Mouse (Mus musculus) left cerebral cortex, postnatal 36 days (tissue): Measurements from ENCODE around the gene Mrpl50. TPM values are rescaled to one million over a fixed set of nuclear protein-coding genes. Genes with fewer than 3 reads are reported as not detected.
A peak's percentile ranks its signal among the peaks of the same experiment; 100 is the strongest.

Experiments
- DNase-seq, 2 experiments: peaks; one replicate each; pipeline ENCODE4 v3.0.0; 2021 to 2022; ENCODE audit warnings: low spot score in 2 of 2, mixed read lengths in 1 of 2
- intact Hi-C: fragments of 180-260 bp; cut with DNase I; formaldehyde crosslinking; loops from one replicate; pipeline ENCODE4 v1.15.1; 2025
- total RNA-seq, 2 experiments: library from RNA; stranded (reverse); gene quantifications; 2 replicates each; pipeline ENCODE4 v1.2.3; 2021

Gene Mrpl50
- total RNA-seq = 10 to 100 TPM; 28.4 to 30.0 TPM

DNA sequence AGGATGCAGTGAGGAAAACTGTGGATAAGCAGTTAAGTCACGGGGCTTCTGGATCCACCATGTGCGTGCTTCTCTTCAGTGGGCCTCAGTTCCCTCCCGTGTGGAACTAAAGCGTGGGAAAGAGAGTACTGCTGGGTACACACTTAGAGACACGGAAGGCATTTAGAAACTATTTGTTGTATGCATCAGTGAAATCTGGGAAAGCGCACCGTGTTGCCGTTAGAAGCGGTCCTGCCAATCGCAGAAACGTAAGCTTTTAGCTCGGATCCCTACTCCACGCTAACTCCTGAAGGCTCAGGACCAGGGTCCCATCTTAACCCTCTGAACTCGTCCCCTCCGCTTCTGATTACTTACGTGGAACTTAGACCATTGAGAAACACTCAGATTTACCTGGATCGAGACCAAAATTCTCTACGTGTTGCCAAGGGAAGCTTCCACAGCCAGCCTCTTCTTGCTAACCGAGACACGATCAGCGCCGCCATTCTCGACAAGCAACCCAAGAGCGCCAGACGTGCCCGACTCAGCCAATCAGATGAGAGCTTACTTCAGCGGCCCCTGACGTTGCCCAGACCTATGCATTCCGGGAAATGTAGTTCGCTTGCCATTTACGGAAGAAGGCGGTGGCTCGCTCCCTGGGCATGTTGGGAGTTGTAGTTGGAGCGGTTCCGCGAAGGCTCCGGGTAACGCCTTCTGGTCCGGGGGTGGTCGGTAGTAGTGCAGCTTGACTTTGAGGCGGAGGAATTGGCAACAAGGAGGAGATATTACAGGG is at the start of gene Mrpl50, which contains the start of gene Zfp189:
Gene Mrpl50 (minus strand): TSS at position 522 of the 769 bp plus-strand sequence.
Gene Zfp189 (plus strand): TSS at position 605 of the 769 bp plus-strand sequence.
- DNase-seq = peak; percentile 95 to 96
- intact Hi-C loops = loop anchor here (2.0 kb wide), 1 partner anchor 110 kb away; no protein-coding TSS in a partner anchor

DNA sequence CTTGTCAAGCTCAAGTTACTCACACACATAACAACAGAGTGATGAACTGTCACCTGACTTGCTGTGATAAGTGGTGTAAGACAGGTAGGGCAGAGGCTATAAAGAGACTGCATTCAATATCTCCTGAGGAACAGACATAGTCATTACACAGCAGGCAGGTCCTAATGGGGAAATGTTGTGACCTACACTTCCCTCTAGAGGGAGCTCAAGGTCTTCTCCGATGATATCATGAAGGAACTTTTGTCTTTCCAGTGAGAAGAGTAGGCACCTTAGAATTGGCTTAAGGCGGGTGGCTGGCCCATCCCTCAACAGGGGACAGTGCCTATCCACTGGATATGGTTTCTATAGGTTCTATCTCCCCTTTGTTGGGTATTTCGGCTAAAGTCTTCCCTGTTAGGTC is 46.7 kb upstream of the Mrpl50 start:
- DNase-seq = peak; percentile 46 to 61
- intact Hi-C loops = loop anchor here (1.0 kb wide), 1 partner anchor 60 kb away; no protein-coding TSS in a partner anchor

DNA sequence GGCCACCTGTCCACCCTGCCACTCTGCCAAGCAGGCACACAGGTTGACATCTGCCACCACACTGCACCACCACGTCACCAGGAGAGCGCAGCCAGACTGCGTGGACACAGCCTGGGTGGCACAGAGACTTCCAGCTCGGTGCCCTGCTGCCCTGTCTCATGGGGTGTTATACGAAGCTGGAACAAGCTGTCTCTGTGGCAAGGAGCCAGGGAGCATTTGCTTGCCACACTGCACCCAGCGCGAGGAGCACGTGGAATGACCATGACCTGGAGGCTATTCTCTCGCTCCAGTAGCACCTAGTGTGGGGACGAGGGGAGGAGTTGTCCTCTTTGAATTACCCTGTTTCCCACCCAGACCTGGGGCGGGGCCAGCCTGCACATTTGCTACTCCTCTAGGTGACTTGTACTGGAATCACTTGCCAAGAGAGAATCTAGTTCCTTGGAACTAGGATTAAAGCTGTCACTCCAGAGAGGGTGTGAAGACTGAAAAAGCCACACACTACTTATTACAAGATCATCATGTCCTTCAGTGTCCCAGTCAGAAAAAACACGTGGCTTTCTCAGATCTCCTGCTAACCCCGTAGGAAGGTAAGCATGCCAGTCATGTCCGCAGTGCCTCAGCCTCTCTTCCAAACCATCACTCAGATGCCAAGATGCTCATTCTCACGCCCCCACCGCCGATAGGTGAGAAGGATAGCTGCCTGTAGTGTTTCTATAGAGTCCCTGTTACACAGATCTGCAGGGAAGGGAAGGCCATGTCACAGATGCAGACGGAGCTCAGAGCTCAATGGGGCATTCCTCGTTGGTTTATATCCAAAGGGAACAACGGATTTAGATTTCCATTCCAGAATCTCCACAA is 39.3 kb upstream of the Mrpl50 start:
- intact Hi-C loops = no loop called here
- DNase-seq = peak; percentile 33 to 37

DNA sequence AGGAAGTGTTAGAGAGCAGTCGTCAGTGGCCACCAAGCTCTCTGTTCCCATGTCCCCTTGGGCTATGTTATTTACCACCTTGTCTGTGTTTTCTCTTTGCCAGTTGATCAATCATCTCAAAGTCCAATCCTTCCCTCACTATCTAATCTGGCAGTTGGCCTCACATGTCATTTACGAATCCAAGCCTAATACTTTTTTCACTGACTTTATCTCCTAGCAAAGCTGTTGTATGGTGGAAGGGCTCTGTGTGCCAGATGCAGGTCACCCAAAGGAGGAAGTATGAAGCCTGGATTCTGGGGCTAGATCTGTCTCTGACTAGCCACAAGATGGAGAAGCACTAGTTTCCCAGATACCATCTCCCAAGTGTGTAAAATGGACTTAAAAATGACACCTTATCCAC is 37.3 kb upstream of the Mrpl50 start:
- intact Hi-C loops = no loop called here
- no peak for DNase-seq

DNA sequence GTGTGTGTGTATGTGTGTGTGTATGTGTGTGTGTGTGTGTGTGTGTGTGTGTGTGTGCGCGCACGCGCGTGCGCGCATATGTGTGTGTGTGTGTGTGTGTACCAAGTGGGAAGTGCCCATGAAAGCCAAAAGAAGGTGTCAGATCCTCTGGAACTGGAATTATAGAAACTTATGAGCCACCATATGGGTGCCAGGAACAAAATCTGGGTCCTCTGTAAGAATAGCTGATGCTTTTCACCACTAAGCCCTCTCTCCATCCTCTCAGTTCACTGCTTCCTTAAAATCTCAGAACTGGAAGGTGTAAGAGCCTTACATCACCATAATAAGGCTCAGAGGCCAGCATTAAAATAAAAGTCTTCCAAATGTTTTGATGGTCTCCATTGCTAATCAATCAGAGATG is 36.5 kb upstream of the Mrpl50 start:
- DNase-seq = no peak
- intact Hi-C loops = no loop called here

DNA sequence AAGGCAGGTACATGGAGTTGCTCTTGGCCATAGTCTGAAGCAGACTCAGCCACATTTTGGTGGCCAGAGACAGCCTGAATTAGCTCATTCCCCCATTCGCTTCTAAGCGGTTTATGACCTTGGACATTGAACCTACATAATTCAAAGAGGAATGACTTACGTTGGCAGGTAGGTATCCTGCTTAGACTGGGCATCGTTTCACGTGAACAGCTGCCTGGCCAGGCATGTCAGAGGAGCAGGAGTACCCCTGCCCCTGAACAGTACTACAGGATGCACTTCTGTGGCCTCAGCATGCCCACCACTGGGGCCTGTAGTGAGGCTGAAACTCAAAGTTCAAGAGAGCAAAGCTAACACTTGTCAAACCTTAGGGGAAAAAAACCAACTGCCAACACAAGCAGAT is 32.5 kb upstream of the Mrpl50 start:
- no peak for DNase-seq
- intact Hi-C loops = no loop called here

DNA sequence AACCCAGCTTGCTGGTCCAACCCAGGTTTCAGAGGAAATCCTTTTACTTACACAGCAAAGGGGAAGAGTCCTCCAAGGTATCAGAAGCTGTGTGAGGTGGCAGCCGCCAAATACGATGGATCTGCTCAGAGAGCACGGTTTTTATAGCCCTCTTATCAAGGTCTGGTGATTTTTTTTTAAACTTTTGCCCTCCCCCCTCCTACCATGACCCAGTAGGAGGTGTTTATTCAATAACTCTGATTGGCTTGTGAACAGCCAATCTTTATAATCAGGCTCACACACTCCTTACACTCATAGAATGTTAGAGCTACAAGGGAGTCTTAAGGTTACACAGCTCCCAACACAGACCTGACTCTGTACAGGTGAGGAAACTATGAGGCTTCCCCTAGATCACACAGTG is 28.5 kb upstream of the Mrpl50 start, which contains the start of gene Aldob:
Gene Aldob (minus strand): TSS at position 164 of the 400 bp plus-strand sequence.
- intact Hi-C loops = no loop called here
- no peak for DNase-seq

DNA sequence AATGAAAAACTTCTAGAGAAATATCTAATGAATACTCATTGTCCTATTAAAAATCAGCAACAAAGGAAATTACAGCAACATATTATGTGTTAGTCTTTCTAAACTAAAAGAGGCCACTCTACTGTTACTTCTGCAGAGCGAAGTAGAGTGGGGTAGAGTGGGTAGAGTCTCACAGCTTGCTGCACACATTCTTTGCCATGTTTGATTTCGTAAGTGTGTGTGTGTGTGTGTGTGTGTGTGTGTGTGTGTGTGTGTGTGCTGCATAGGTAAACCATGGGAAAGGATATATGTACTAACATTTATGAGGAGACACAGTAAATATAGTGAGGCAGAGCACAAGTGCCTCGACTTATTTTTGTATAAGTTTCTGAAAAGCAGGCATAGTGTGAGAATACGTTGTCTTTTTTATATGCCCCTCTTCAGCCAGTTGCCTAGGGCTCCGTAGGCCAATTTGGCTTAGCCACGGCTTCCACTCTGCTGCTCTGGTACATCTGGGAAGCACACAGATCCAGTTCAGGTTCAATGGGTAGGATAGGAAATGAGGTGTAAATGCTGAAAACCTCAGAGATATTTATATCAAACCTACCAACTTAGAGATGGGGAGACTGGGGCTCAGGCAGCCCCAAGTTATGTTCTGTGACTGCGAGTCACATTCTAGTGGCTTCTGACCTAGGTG is 26.8 kb upstream of the Mrpl50 start:
- intact Hi-C loops = no loop called here
- DNase-seq = no peak

DNA sequence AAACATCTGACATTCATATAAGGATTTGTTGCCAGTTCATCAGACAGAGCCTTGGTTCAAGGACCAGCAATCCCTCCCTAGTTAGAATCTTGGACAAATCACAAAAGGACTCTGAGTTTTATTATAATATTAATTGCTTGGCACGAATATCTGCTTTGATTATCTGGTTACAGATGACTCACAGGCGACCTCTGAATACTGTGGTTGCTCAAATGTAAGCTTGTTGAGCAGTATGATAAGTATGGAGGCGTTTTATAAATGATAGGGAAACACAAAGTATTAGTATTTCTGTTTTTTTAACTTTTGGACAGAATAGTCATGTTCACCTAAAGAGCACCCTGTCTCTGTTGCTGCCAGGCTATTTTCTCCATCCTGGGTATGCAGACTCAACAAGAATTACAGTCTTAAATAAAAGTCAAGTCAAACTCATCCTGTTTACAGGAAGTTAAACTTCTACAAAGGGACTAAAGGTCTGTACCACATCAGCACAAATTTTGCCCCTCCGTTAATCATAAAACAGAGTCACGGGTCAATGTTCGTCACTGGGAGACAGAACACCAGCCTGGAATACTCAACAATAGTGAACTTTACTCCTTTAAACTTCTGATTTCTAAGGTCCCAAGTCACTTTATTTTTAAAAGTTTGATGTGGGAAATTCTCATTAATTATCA is 26.1 kb upstream of the Mrpl50 start:
- no peak for DNase-seq
- intact Hi-C loops = no loop called here

DNA sequence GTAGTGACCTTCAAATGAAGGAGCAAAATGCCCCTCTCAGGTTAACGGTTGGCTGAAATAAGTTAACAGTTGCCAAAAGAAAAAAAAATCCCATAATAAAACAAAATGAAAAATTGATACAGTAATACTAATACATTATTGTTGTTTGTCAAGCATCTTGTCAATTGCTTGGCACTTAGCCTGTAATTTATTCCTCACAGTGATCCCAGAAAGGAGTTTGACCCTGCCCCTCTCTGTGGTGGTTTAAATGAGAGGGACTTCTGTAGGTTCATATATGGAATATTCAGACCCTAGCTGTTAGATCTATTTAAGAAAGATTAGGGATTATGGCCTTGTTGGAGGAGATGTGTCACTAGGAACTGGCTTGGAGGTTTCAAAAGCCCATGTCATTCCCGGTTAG is 25.1 kb upstream of the Mrpl50 start:
- intact Hi-C loops = no loop called here
- DNase-seq = no peak

DNA sequence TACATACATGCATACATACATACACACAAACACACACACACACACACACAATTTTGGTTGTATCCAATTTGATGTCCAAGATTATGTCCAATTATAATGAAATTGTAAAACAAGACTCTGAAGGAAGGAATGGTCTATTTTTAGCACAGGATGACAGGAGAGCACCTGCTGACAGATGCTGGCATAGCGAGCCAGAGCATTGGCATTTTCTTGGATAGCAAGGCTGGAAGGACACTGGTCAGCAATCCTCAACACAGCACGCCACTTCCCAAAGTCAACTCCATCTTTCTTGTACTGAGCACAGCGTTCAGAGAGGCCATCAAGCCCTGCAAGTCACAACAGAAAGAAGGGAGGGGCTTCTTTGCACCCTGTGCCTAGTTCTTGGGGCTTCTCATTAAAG is 20.1 kb upstream of the Mrpl50 start:
- intact Hi-C loops = no loop called here
- DNase-seq = no peak

DNA sequence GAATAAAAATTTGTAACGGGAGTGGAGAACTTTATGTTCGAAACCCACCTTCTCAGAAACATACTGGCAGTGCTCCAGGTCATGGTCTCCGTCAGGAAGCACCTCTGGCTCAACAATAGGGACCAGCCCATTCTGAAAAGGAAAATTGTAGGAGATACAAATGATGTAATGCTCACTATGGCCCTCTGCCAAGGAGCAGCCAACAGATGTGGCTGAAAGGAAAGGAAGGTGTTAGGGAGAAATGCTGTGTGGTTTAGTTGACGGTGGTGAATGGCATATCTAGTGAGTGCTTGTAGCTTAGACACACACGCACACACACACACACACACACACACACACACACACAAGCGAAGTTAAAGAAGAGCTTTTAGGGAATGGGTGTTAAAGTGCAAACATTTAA is 18.8 kb upstream of the Mrpl50 start:
- DNase-seq = no peak

DNA sequence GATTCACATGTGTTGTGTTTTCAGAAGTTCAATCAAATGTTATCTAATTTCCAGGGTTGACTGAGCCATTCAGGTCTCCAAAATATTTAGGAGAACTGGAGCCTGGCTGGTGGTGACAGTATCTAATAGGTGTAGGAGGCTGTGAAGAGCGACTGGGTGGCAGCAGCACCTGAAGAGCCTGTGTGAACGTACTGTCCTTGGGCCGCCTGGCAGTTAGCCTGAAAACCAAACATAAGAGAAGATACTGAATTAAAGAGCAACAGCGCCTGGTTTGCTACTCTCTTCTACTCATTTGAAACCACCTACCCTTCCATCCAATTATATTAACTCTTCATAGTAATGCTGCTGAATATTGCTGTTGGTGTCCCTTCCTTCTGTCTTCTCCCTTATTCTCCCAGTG is 15.8 kb upstream of the Mrpl50 start:
- intact Hi-C loops = no loop called here
- no peak for DNase-seq

More for the DNA sequence above, 18.8 kb upstream of the Mrpl50 start:
- intact Hi-C loops = no loop called here

DNA sequence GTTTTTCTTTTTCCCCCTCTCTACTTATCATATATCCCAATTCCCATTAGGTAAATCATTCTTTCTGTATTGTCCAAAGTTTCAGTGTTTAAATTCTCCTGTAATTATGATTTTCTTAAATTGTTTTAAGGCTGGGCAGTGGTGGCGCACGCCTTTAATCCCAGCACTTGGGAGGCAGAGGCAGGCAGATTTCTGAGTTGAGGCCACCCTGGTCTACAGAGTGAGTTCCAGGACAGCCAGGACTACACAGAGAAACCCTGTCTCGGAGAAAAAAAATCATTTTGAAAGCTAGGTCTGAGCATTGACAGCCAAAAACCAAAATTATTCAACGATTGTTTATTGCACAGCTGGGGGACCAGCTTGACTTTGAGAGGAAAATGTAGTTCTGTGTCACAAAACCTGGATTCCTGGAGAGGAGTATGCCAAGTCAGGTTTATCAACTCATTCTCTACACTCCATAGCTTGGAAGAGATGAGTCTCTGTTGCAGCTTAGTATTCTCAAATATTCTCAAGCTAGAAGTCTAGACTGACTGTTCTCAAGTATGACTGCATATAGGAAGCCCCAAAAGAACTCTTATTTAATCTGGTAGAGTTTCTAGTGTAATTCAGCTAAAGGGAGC is 14.9 kb upstream of the Mrpl50 start:
- no peak for DNase-seq
- intact Hi-C loops = no loop called here

DNA sequence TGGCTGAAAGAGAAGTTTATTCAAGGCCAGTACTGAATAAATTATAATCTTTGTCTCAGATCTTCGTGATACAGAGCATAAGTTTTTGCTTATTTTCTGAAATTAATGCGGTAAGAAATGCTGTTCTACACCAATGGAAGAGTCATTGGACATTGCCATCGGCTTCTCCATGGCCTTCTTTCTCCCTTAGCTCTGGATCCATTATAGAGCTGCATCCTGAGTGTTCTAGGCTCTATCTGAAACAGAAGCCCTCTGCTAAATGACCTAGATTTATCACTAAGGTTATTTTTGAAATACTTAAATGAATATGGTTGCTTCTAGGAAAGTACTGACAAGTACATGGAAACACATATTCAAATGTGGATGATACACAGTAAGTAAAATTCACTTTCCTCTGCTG is 14.1 kb upstream of the Mrpl50 start:
- DNase-seq = no peak
- intact Hi-C loops = no loop called here

DNA sequence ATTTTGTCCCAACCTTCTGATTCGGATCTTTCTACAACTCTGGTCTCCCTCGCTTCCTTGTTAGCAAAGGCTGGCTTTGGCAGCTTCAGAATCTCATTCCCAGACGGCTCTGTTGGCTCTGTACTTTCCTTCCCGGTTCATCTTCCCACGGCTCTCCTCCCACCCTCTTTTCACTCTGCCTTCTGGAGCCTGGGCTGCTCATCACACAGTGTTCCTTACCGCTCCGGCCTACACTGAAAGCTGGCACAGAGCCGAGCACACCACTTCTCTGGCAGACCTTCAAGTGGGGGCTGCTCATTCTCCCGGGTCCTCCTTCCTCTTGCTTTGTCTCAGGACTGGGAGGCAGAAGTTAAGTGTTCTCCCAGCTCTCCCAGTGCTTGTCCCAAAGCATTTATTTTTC is 1.7 kb upstream of the Mrpl50 start:
- intact Hi-C loops = no loop called here
- peak; percentile 89 for DNase-seq

DNA sequence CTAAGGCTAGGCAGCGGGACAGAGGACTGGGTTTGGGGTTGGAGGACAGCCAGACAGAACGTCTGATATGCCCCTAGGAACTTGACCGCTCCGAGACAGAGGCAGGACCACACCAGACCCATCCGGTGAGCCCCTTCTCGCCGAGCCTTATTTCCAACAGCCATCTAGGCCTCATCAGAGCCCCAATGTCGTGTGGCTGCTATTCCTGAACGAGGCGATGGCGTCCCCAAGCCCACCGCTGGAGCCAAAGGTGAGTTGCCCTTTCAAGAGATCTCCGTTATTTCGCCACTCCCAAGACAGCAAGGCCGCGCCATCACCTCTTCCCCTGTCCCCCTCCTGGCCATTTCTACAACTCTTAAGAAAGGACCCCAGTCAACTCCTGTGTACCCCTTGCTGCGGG is 453 bp upstream of the Mrpl50 start:
- intact Hi-C loops = loop anchor here (2.0 kb wide), 1 partner anchor 109 kb away; no protein-coding TSS in a partner anchor
- DNase-seq = no peak

DNA sequence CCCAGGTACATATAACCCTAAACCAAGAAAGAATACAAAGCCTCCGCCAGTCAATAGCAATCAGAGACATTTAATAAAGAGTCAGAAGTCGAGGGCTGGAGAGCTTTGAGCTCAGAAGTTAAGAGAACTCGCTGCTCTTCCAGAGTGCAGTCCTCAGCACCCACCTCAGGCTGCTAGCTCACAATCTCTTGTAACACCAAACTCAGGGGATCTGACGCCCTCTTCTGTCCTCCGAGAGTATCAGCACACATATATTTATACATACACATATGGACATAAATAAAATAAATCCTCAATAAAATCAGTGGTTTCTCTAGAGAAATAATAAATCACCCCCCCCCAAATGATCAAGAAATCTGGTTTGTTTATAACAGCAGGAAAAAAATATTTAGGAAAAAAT is 1.4 kb downstream of the Mrpl50 start:
- no peak for DNase-seq
- intact Hi-C loops = no loop called here

DNA sequence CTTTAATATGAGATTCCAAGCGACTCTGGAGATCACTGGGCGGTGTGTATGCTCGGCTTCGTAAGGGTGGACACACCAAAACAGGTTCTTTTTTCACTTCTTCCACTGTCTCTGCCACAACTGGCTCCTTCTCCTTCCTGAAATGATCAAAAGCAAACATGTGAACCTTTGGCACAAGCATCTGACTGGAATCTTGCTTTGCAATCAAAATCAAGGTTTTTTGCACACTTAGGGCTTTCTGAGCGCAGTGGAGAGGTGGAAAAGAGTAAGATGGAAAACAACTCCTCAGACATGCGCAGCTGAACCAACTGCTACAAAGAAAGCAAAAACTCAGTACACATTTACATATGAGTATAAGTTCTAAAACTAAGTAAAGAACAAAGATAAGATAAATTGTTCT is 6.5 kb downstream of the Mrpl50 start:
- intact Hi-C loops = no loop called here
- DNase-seq = no peak
